Mouse (Mus musculus): ENCODE results near the gene Klk1b9.

DNA sequence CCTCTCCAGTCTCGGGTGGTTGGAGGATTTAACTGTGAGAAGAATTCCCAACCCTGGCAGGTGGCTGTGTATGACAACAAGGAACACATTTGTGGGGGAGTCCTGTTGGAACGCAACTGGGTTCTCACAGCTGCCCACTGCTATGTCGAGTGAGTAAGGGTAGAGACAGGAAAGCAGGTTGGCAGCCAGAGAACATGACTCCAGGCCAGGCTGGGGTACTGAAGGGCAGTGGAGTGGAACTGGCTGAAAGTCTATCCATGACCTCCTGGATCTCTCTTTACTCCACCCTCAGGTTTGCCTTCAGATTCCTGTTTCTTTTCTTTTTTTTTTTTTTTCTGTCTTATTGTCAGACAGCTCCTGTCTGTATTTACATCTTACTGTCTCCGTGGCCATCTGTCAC, 23.2 kb upstream of the Klk1b9 start:
- TF ChIP-seq CTCF (conservative IDR thresholded peaks at IDR 0.05; ENCODE audit: low read length) (no peak), POU5F1 (IDR thresholded peaks at IDR 0.05; ENCODE audit: borderline replicate concordance, low read length) (no peak), NANOG (IDR thresholded peaks at IDR 0.05; ENCODE audit: borderline replicate concordance, low read length) (no peak)
